Mouse (Mus musculus) kidney, embryonic 14.5 days (tissue): ENCODE data around the gene Rnf187. TPM values are rescaled to one million over a fixed set of nuclear protein-coding genes. Genes with fewer than 3 reads are reported as not detected.
"Not testable (repeated sequence)": the region's sequence is repeated elsewhere in the genome, so short reads cannot be mapped to it uniquely, and the experiment has no call there.

ENCODE experiments used
- ATAC-seq: fragments of 200-750 bp; cut with Nextera tagmentation; 2 replicates; pipeline ENCODE4 v1.8.0; 2017; ENCODE audit warnings: moderate number of reproducible peaks, mild to moderate bottlenecking, moderate TSS enrichment, moderate library complexity; ENCODE audit not compliant: low FRiP score, low TSS enrichment
- H3K27ac ChIP-seq: fragments of 300-500 bp; sonication (generic); 2 replicates; pipeline ENCODE4 v1.5.1; 2014; ENCODE audit warnings: low read depth, mild to moderate bottlenecking, low read length, moderate library complexity, mixed read lengths
- H3K27me3 ChIP-seq: fragments of 300-500 bp; sonication (generic); 2 replicates; pipeline ENCODE4 v1.6.1; 2014; ENCODE audit warnings: mild to moderate bottlenecking, low read length; ENCODE audit not compliant: control insufficient read depth, insufficient read depth
- H3K36me3 ChIP-seq: fragments of 300-500 bp; sonication (generic); 2 replicates; pipeline ENCODE4 v1.6.1; 2014; ENCODE audit warnings: low read length, mixed read lengths; ENCODE audit not compliant: control insufficient read depth, insufficient read depth
- H3K4me1 ChIP-seq: fragments of 300-500 bp; sonication (generic); 2 replicates; pipeline ENCODE4 v1.6.1; 2014; ENCODE audit warnings: low read length, mixed read lengths; ENCODE audit not compliant: control insufficient read depth, insufficient read depth
- H3K4me2 ChIP-seq: fragments of 300-500 bp; sonication (generic); replicated peaks from 2 replicates; pipeline ENCODE4 v1.6.1; 2014; ENCODE audit warnings: low read depth, mild to moderate bottlenecking, low read length
- H3K4me3 ChIP-seq: fragments of 300-500 bp; sonication (generic); 2 replicates; pipeline ENCODE4 v1.5.1; 2014; ENCODE audit warnings: mild to moderate bottlenecking, low read length
- H3K9ac ChIP-seq: fragments of 300-500 bp; sonication (generic); 2 replicates; pipeline ENCODE4 v1.6.1; 2014; ENCODE audit warnings: low read depth, mild to moderate bottlenecking, low read length, moderate library complexity
- H3K9me3 ChIP-seq: fragments of 300-500 bp; sonication (generic); 2 replicates; pipeline ENCODE4 v1.6.1; 2016; ENCODE audit warnings: low read length; ENCODE audit not compliant: control insufficient read depth
- WGBS: fragments of 180-500 bp; shearing (Covaris S2); extraction: QIAGEN DNeasy Blood & Tissue Kit; methylation state at CpG from one replicate; pipeline ENCODE4 v1.1.7; 2014; 5-methylcytosine and 5-hydroxymethylcytosine counted together
- polyA plus RNA-seq: library from polyadenylated mRNA; unstranded; fragments of >200 nt; fragmentation: Nextera tagmentation; extraction: Ambion mirVana; gene quantifications from 2 replicates; pipeline ENCODE4 v1.2.1, GENCODE M21; 2014

Gene Rnf187
- polyA plus RNA-seq, 1 experiment from 2014 or later, result 304 TPM

- Histone ChIP-seq H3K36me3 (peaks cover 11% of the 10 kb centered on the region), H3K27ac (no peak overlapping the region), H3K4me2 (peak overlapping the region; percentile 81), H3K4me3 (peak overlapping the region; percentile 46), H3K9me3 (peaks cover 9% of the 10 kb centered on the region), H3K4me1 (peaks cover 21% of the 10 kb centered on the region; the same call in 1 of the 2 replicates), H3K27me3 (peaks cover 4% of the 10 kb centered on the region), H3K9ac (peak overlapping the region; percentile 42; the same call in 1 of the 2 replicates)
- ATAC-seq, result no peak
- WGBS, result 35% methylated on average over 15 of the region's 15 CpGs
Measured at GRCm38 (mm10) chr11:58959186-58959825, 20.6 kb upstream of the Rnf187 start.

GRCm38 (mm10) chr11:58958536-58958935, 19.8 kb upstream of the Rnf187 start:
- H3K4me3 ChIP-seq, result no peak overlapping the region
- peaks cover 4% of the 10 kb centered on the region for H3K27me3 ChIP-seq
- WGBS, result 87% methylated on average over 6 of the region's 6 CpGs
- peaks cover 9% of the 10 kb centered on the region for H3K9me3 ChIP-seq
- H3K36me3 ChIP-seq, result peaks cover 11% of the 10 kb centered on the region
- H3K4me2 ChIP-seq, result no peak overlapping the region
- ATAC-seq, result no peak
- H3K4me1 ChIP-seq, result peaks cover 21% of the 10 kb centered on the region; the same call in 1 of the 2 replicates
- H3K27ac ChIP-seq, result no peak overlapping the region
- peak overlapping the region; percentile 18; the same call in 1 of the 2 replicates for H3K9ac ChIP-seq

- no peak overlapping the region; the same call in 1 of the 2 replicates for H3K4me3 ChIP-seq
- peaks cover 21% of the 10 kb centered on the region; the same call in 1 of the 2 replicates for H3K4me1 ChIP-seq
- peaks cover 4% of the 10 kb centered on the region for H3K27me3 ChIP-seq
- H3K4me2 ChIP-seq, result peak overlapping the region; percentile 87; the same call in 1 of the 2 replicates
- ATAC-seq, result no peak
- no peak overlapping the region for H3K27ac ChIP-seq
- H3K9me3 ChIP-seq, result peaks cover 9% of the 10 kb centered on the region
- WGBS, result 82% methylated on average over 5 of the region's 5 CpGs
- peaks cover 11% of the 10 kb centered on the region for H3K36me3 ChIP-seq
- peak overlapping the region; percentile 93; the same call in 1 of the 2 replicates for H3K9ac ChIP-seq
Measured at GRCm38 (mm10) chr11:58957226-58957914, 18.7 kb upstream of the Rnf187 start.

GRCm38 (mm10) chr11:58955868-58956257, 17.1 kb upstream of the Rnf187 start:
- Histone ChIP-seq H3K4me1 (peaks cover 21% of the 10 kb centered on the region; the same call in 1 of the 2 replicates), H3K4me3 (peak overlapping the region; percentile 56), H3K36me3 (peaks cover 11% of the 10 kb centered on the region), H3K27me3 (0 out of 2 replicates have a peak, but pooled peaks cover 3% of the 10 kb centered on the region), H3K27ac (peak overlapping the region; percentile 100; the same call in 1 of the 2 replicates), H3K9me3 (no peaks in the 10 kb centered on the region), H3K4me2 (peak overlapping the region; percentile 87), H3K9ac (peak overlapping the region; percentile 93)
- 23% methylated on average over 8 of the region's 8 CpGs for WGBS
- no peak for ATAC-seq

- H3K9me3 ChIP-seq, result no peaks in the 10 kb centered on the region
- H3K9ac ChIP-seq, result peak overlapping the region; percentile 93
- H3K27me3 ChIP-seq, result 0 out of 2 replicates have a peak, but pooled peaks cover 3% of the 10 kb centered on the region
- peaks cover 21% of the 10 kb centered on the region; the same call in 1 of the 2 replicates for H3K4me1 ChIP-seq
- ATAC-seq, result no peak
- H3K4me3 ChIP-seq, result peak overlapping the region; percentile 56
- peak overlapping the region; percentile 100 for H3K27ac ChIP-seq
- under 1% methylated on average over 20 of the region's 20 CpGs for WGBS
- H3K36me3 ChIP-seq, result peaks cover 11% of the 10 kb centered on the region
- peak overlapping the region; percentile 87 for H3K4me2 ChIP-seq
Measured at GRCm38 (mm10) chr11:58955143-58955867, 16.6 kb upstream of the Rnf187 start.

GRCm38 (mm10) chr11:58954420-58955142, 15.9 kb upstream of the Rnf187 start, which contains the start of the genes Hist3h2a and Trim17:
TSS of gene Hist3h2a (plus strand) at chr11:58954685.
TSS of gene Trim17 (plus strand) at chr11:58954685.
- Histone ChIP-seq H3K27me3 (0 out of 2 replicates have a peak, but pooled peaks cover 3% of the 10 kb centered on the region), H3K4me1 (peaks cover 21% of the 10 kb centered on the region; the same call in 1 of the 2 replicates), H3K9me3 (no peaks in the 10 kb centered on the region), H3K36me3 (peaks cover 11% of the 10 kb centered on the region), H3K9ac (peak within 1 kb of the TSS; percentile 93), H3K27ac (peak within 1 kb of the TSS; percentile 100), H3K4me2 (peak within 1 kb of the TSS; percentile 87), H3K4me3 (peak within 1 kb of the TSS; percentile 56)
- ATAC-seq, result peak; percentile 93
- under 1% methylated on average over 49 of the region's 49 CpGs for WGBS

GRCm38 (mm10) chr11:58954170-58954419, 15.4 kb upstream of the Rnf187 start:
- H3K27ac ChIP-seq, result peak overlapping the region; percentile 100
- H3K4me2 ChIP-seq, result peak overlapping the region; percentile 79
- H3K9me3 ChIP-seq, ATAC-seq, H3K27me3 ChIP-seq: not testable (repeated sequence)
- H3K9ac ChIP-seq, result peak overlapping the region; percentile 93
- peaks cover 21% of the 10 kb centered on the region; the same call in 1 of the 2 replicates for H3K4me1 ChIP-seq
- H3K4me3 ChIP-seq, result peak overlapping the region; percentile 56
- peaks cover 11% of the 10 kb centered on the region for H3K36me3 ChIP-seq
- WGBS, result 0% methylated on average over 17 of the region's 17 CpGs
